Mouse (Mus musculus): Measurements from ENCODE around the gene Asb10. TPM values are rescaled to one million over a fixed set of nuclear protein-coding genes. Genes with fewer than 3 reads are reported as not detected.
A peak's percentile ranks its signal among the peaks of the same experiment; 100 is the strongest.

The Asb10 gene
- polyA plus RNA-seq (2012; rRNA removed) (2.7 and 3.8 TPM in 2 replicates), polyA plus RNA-seq (2014; fragmentation: Nextera tagmentation; extraction: Ambion mirVana) (0.62 and 1.1 TPM in 2 replicates)

- DNase-seq (ENCODE audit: low spot score), result peak; percentile 64
- H3K27ac ChIP-seq (replicated peaks; ENCODE audit: low read depth, low read length), result no peak within 1 kb of the TSS; the same call in 1 of the 2 replicates
- 22% methylated on average over 14 of the region's 14 CpGs for WGBS
- H3K4me3 ChIP-seq (replicated peaks; ENCODE audit: low read length), result no peak within 1 kb of the TSS
- H3K9ac ChIP-seq (ENCODE audit: low read depth, low read length, severe bottlenecking), result peak within 1 kb of the TSS; percentile 13; the same call in 1 of the 2 replicates
- no peaks in the 10 kb centered on the region for H3K27me3 ChIP-seq (ENCODE audit: control insufficient read depth, insufficient read depth, low read length)
- no peak for TF ChIP-seq POLR2A (IDR thresholded peaks at IDR 0.05; ENCODE audit: borderline replicate concordance, extremely low read depth, insufficient read depth, insufficient read length)
- peak within 1 kb of the TSS; percentile 24 for H3K4me2 ChIP-seq (replicated peaks; ENCODE audit: low read depth, low read length, severe bottlenecking)
- no peaks in the 10 kb centered on the region for H3K9me3 ChIP-seq (ENCODE audit: control insufficient read depth, low read length)
- peak; percentile 80 for ATAC-seq (ENCODE audit: low FRiP score, low read depth)
- H3K4me1 ChIP-seq (ENCODE audit: control insufficient read depth, insufficient read depth, low read length), result peaks cover 18% of the 10 kb centered on the region
- no peaks in the 10 kb centered on the region for H3K36me3 ChIP-seq (ENCODE audit: control insufficient read depth, insufficient read depth, low read length)
Measured at GRCm38 (mm10) chr5:24540387-24541143, at the start of gene Asb10. Asb10 (minus strand) TSS chr5:24540978.

GRCm38 (mm10) chr5:24589511-24590500 is 49.0 kb upstream of the Asb10 start:
- no peak overlapping the region for H3K4me3 ChIP-seq (replicated peaks; ENCODE audit: low read length)
- H3K36me3 ChIP-seq (ENCODE audit: control insufficient read depth, insufficient read depth, low read length), result peaks cover 65% of the 10 kb centered on the region
- no peaks in the 10 kb centered on the region for H3K27me3 ChIP-seq (ENCODE audit: control insufficient read depth, insufficient read depth, low read length)
- H3K9ac ChIP-seq (ENCODE audit: low read depth, low read length, severe bottlenecking), result no peak overlapping the region
- DNase-seq (ENCODE audit: low spot score) (no peak), ATAC-seq (ENCODE audit: low FRiP score, low read depth) (no peak)
- no peak for TF ChIP-seq POLR2A (IDR thresholded peaks at IDR 0.05; ENCODE audit: borderline replicate concordance, extremely low read depth, insufficient read depth, insufficient read length)
- peaks cover 16% of the 10 kb centered on the region for H3K4me1 ChIP-seq (ENCODE audit: control insufficient read depth, insufficient read depth, low read length)
- no peak overlapping the region for H3K4me2 ChIP-seq (replicated peaks; ENCODE audit: low read depth, low read length, severe bottlenecking)
- no peak overlapping the region for H3K27ac ChIP-seq (replicated peaks; ENCODE audit: low read depth, low read length)
- H3K9me3 ChIP-seq (ENCODE audit: control insufficient read depth, low read length), result no peaks in the 10 kb centered on the region
- WGBS, result 90% methylated on average over 20 of the region's 20 CpGs

- 23% methylated on average over 4 of the region's 4 CpGs for WGBS
- Histone ChIP-seq H3K36me3 (ENCODE audit: control insufficient read depth, insufficient read depth, low read length) (peaks cover 39% of the 10 kb centered on the region), H3K4me2 (replicated peaks; ENCODE audit: low read depth, low read length, severe bottlenecking) (peak overlapping the region; percentile 74), H3K4me1 (ENCODE audit: control insufficient read depth, insufficient read depth, low read length) (peaks cover 16% of the 10 kb centered on the region), H3K27me3 (ENCODE audit: control insufficient read depth, insufficient read depth, low read length) (no peaks in the 10 kb centered on the region), H3K9ac (ENCODE audit: low read depth, low read length, severe bottlenecking) (peak overlapping the region; percentile 75), H3K4me3 (replicated peaks; ENCODE audit: low read length) (peak overlapping the region; percentile 76), H3K27ac (replicated peaks; ENCODE audit: low read depth, low read length) (0 out of 2 replicates have a peak overlapping the region, but pooled peaks have one; percentile 61), H3K9me3 (ENCODE audit: control insufficient read depth, low read length) (no peaks in the 10 kb centered on the region)
- DNase-seq (ENCODE audit: low spot score) (no peak), ATAC-seq (ENCODE audit: low FRiP score, low read depth) (no peak)
- no peak for TF ChIP-seq POLR2A (IDR thresholded peaks at IDR 0.05; ENCODE audit: borderline replicate concordance, extremely low read depth, insufficient read depth, insufficient read length)
Measured at GRCm38 (mm10) chr5:24587200-24587577, 46.4 kb upstream of the Asb10 start.

- peak; percentile 85; the same call in 1 of the 2 replicates for TF ChIP-seq POLR2A (IDR thresholded peaks at IDR 0.05; ENCODE audit: borderline replicate concordance, extremely low read depth, insufficient read depth, insufficient read length)
- Histone ChIP-seq H3K9me3 (ENCODE audit: control insufficient read depth, low read length) (no peaks in the 10 kb centered on the region), H3K4me1 (ENCODE audit: control insufficient read depth, insufficient read depth, low read length) (peaks cover 16% of the 10 kb centered on the region), H3K27me3 (ENCODE audit: control insufficient read depth, insufficient read depth, low read length) (no peaks in the 10 kb centered on the region), H3K4me2 (replicated peaks; ENCODE audit: low read depth, low read length, severe bottlenecking) (peak within 1 kb of the TSS; percentile 74), H3K27ac (replicated peaks; ENCODE audit: low read depth, low read length) (0 out of 2 replicates have a peak within 1 kb of the TSS, but pooled peaks have one; percentile 61), H3K9ac (ENCODE audit: low read depth, low read length, severe bottlenecking) (peak within 1 kb of the TSS; percentile 75), H3K4me3 (replicated peaks; ENCODE audit: low read length) (peak within 1 kb of the TSS; percentile 76), H3K36me3 (ENCODE audit: control insufficient read depth, insufficient read depth, low read length) (peaks cover 34% of the 10 kb centered on the region)
- ATAC-seq (ENCODE audit: low FRiP score, low read depth) (peak; percentile 90), DNase-seq (ENCODE audit: low spot score) (peak; percentile 88)
- WGBS, result 0% methylated on average over 28 of the region's 43 CpGs
Measured at GRCm38 (mm10) chr5:24586547-24587199, 45.9 kb upstream of the Asb10 start, which contains the start of gene Chpf2. Chpf2 (plus strand) TSS chr5:24586741.
